Mouse (Mus musculus): ENCODE measurements around the gene Pank1.

Gene Pank1

DNA sequence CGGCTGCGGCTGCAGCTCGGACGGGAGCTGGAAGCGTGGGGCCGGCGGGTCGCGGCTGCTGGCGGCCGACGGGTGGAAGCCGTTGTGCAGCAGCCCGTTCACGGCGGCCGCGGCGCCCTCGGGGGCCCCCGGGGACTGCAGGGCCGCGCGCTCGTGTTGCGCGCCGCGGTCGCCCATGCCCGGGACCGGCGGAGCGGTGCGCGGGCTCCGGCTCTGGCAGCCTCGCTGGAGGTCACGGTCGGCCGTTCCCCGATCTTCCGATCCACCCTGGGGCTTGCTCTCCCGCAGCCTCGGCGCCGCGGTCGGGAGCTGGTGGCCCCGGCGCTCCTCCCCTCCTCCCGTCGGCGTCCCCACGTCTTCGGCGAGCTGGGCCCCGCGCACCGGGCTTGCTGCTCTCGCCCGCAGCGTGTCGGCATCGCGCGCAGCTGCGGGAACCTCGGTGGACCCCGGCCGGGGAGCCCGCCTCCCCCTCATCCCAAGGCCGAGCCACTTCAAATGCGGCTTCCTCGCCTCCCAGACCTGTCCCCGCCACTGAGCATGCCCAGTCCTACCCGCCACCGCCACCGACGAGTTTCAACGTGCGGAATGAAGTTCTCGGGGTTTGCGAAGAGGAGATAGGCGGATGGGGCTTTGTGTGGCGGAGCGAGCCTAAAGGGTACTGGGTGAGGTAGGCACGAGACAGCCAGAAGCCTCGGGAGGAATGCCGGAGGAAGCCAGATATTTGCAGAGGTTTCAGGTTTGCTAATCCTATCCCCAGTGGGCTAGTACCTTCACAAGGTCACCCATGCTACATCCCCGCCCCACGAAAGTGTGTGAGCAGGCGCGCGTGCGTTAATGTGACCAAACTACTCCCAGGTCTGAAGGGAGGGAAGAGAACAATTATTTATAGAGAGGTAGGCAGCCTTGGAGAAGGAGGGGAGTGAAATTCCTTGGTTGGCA, at the start of gene Pank1:
Gene Pank1 (minus strand): TSS at position 853 of the 939 bp plus-strand sequence.
- DNase-seq (ENCODE audit: inconsistent age in 2 of 2, low spot score in 1 of 2) = peak; percentile 85 to 95

DNA sequence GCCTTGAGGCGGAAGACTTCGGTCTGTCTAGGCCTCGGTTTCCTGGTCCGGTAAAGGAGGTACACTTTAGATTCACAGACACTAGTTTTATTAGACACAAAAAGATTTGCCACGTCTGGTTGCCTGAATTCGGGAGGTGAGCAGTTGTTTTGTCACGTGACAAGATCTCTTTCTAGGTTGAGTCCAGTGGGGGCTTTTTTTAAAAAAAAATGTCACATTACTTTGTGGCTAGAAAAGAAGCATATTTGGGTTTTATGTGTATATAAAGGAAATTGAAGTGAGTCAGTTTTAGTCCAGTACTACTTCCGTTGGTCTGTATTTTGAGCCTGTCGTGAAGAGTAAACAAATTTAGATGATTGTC, 43.3 kb upstream of the Pank1 start:
- no peak for DNase-seq (ENCODE audit: inconsistent age in 2 of 2, low spot score in 1 of 2)

DNA sequence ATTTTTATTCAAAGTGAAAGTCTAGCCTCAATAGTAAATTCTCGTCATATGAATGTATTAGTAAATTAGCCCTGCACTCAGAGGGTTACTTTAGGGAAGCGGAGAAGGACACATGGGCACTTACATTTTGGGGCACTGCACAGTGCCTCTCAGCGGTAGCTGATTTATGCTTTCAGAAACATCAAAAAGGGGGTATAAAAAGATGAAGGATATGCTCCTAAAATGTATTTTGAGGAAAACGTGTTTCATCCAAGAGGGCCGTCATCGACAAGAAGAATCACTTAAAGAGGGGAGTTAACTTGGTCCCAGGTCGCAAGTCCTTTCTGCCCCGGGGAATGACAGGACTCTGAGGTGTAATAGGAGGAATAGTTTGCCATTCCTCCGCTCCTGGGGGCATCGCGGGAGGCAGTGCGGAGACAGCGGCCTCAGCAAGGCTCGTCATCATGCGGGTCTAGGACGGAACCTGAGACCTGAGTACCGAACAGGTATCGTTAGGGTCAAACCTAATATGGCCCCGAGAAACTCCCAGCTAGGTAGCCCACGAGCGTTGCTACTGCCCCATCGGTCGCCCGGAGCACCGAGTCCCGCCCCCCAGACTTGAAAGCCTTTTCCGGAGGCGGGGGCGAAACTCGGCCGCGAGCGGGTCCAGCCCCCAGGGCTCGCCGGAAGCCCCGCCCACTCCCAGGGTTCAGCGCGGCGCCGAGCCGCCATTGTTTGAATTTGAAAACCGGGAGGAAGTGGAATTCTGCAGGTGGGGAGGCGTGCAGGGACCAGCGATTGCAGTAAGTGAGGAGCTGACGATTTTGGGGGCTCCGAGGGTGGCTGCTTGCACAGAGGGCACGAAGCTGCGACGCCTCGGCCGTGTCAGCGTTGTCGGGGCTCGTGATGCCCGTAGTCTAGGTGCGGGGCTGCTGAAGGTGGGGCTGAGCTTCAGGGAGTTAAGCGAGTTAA, 42.7 kb upstream of the Pank1 start, which contains the start of gene Kif20b:
Gene Kif20b (plus strand): TSS at position 710 of the 951 bp plus-strand sequence.
- DNase-seq (ENCODE audit: inconsistent age in 2 of 2, low spot score in 1 of 2) = peak; percentile 93 to 97

DNA sequence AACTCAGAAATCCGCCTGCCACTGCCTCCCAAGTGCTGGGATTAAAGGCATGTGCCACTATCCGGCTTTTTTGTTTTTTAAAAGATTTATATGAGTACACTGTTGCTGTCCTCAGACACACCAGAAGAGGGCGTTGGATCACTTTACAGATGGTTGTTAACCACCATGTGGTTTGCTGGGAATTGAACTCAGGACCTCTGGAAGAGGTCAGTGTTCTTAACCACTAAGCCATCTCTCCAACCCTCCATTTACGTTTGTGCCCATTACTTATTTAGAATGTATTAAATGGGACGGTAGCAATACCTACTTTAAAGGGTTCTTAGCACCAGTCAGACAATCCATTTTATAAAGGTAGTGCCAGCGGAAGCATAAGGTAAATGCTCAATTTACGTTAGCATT, 42.0 kb upstream of the Pank1 start:
- DNase-seq (ENCODE audit: inconsistent age in 2 of 2, low spot score in 1 of 2) = no peak

DNA sequence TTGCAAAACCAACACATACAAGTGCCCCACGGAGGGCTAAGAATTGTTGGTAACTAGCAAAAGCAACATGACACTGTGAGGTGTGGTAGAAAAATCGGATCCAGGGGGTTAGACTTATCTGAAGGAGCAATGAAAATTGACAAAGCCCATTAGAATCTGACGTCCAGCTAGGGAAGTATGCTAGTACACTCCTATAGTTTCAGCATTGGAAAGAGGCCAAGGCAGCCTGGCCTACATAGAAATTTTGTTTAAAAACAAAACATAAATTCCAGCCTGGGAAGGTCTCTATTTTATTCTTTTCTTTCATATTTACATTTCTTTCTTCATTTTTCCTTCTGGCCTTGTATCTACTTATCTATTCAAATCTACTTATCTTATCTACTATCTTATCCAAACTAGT, 41.3 kb upstream of the Pank1 start:
- no peak for DNase-seq (ENCODE audit: inconsistent age in 2 of 2, low spot score in 1 of 2)

DNA sequence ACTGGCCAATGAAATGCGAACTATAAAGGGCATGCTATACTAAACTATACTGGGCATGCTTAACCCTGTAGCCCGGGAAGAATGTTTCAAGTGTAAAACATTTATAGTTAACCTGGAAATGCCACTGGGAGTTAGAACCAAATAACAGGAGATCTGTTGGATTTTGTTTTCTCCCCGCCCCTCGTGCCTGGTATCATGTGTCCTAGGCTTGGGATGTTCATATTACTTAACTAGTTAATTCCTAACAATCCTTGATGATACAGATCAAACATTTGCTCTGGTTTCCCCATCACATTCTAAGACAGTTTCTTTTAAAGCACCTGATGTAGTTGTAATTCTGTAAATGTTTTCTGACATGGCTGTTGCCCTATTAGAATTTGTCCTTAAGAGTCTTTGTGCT, 40.8 kb upstream of the Pank1 start:
- no peak for DNase-seq (ENCODE audit: inconsistent age in 2 of 2, low spot score in 1 of 2)

DNA sequence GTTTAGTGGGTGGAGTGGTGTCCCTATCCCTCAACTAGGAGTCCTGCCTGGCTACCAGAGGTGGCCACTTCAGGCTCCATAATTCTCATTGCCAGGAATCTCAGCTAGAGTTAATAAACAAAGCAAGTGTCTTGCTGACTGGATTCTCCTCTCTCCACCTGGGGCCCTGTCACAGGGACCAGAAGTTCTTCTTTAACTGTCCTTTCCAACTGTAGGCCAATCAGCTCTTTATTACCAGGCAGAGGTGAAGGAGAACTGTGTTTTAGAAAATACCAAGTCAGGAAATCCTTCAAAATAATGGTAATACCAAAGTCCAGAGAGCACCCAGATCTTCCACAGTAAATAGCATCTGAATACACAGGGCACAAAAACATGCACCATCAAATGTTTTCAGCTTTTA, 33.1 kb upstream of the Pank1 start:
- DNase-seq (ENCODE audit: inconsistent age in 2 of 2, low spot score in 1 of 2) = no peak

DNA sequence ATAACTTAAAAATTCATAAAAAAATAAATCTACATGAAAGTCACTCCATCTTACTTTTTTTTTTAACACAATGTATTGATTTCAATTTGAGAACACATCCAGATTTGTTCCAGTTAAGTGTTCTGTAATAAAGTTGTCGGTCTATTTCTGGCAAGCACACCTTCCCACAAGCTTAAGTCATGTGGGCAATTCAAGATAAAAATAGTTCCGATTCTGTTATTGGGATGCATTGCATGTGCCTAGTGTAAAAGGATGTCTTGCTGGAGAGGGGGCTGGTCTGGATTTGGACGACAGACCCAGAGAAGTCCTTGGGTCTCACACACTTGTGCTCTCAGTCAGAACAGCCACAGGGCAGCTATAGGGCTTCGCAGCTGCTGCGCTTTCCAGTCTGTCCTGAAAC, 27.5 kb upstream of the Pank1 start:
- no peak for DNase-seq (ENCODE audit: inconsistent age in 2 of 2, low spot score in 1 of 2)

DNA sequence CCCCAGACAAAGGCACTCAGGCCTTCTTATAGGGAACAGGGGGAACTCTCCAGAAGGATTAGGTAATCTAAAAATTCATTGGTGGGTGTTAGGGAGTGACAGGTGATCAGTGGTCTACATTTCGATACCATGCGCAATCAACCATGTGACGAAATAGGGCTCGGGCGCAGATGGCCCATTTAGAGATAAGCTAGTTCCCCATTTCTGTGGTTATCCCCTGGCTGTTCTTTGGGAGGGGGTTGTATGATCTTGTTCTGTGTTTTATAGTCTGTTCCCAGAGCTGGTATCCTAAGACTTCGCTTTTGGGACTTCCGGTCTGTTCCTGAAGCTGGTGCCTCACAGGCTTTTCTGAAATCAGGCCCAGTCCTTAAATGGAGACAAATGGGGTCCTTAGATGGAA, 26.2 kb upstream of the Pank1 start:
- DNase-seq (ENCODE audit: inconsistent age in 2 of 2, low spot score in 1 of 2) = no peak

DNA sequence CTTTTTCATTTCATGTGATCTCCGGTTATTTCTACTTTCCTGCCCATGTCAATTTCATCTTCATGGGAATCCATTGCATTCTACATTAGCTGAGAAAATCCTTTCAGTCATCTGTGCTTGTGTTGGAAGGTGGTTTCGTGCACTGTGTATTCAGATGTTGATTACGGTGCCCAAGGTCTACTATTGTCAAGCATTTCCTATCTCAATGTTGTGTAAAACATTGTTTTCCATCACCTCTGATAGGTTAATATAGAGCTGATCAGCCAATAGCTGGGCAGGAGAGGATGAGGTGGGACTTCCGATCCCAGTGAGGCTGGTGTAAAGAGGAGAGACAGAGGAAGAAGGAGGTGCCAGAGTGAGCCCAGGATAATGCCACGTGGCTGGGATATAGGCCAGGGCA, 24.8 kb upstream of the Pank1 start:
- no peak for DNase-seq (ENCODE audit: inconsistent age in 2 of 2, low spot score in 1 of 2)

DNA sequence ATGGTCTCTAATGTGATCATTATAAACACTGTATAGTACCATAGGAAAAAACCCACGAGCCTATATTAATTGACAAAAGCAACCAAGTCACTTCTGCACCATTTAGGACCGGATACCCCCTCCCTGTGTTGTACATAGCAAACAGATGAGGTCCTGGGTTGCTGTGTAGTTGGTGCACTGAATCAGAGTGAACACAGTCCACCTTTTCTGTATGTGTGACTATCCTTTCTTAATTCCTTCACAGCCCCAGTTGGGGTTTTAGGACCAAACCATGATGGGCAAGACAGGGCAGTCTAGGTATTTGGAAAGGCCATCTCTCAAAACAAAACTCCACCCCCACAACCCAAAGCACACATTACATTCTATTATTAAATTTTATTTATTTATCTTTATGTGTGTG, 22.5 kb upstream of the Pank1 start:
- no peak for DNase-seq (ENCODE audit: inconsistent age in 2 of 2, low spot score in 1 of 2)

DNA sequence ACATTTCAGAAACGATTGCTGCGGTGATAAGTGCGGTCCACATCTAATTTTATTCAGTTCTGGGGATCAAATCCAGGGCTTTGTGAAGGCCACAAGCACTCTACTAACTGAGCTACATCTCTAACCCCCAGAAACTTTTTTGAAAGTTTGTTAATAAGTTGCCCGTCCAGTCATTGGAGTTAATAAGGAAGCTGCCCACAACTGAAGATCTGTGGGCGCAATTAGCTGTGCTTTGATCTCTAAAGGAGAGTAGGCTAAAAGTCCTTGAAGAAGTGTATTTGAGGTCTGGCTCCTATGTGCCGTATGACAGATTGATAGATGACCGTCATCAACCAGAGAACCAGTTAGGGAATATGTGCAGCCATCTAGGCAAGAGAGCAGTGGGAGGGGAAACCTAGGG, 22.0 kb upstream of the Pank1 start:
- peak in 1 of 2 experiments; percentile 57 for DNase-seq (ENCODE audit: inconsistent age in 2 of 2, low spot score in 1 of 2)

DNA sequence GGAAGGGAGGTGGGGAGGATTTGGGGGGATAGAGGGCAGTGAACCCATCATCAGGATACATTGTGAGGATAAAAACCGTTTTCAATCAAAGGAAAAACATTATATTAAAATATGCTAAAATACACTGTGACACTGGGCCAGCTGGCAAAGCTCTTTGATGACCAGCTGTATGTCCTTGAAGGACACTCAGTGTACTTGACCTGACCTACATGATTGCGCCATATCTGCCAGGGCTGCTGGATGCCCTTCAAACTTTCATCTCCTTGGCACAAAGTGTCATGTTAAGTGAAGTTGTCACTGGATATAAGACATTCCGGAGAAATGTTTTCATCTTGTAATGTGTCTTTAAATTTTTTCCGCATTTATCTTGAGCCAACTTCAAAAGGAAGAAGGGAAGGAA, 19.7 kb upstream of the Pank1 start:
- DNase-seq (ENCODE audit: inconsistent age in 2 of 2, low spot score in 1 of 2) = peak; percentile 82 to 94

DNA sequence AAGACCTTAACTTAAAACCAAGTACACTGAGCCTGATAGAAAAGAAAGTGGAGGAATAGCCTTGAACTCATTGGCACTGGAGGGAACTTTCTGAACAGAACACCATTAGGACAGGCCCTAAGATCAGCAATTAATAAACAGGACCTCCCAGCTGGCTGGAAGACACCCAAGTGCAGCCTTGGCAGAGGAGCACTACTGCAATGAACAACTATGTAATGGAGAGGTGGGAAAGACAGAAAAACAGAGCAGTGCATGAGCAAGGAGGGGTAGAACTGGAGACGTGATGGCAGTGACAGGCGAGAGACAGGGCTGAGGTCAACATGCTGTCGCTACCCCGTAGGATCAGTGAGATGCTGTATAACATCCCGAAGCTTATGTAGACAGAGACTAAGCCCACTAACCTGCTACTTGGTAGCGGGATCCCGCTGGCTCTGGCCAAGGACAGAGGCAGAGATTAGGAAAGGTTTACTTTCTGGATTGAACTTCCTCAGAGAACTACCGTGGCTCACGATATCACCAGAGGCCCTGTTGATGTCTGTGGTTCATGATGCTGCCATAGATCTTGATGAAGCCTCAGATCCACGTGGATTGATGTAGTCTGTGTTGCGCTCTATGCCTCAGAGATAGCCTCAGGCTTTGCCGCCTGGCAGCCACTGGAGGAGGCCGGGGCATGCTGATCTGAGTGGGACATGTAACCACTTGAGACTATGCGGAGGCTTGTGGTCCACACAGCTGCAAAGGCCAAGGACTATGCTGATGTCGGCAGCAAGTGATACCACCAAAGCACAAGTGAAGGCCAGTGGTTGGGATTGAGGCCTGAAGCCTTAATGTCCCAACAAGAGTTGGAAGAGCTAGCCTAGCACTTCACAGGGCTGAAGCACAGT, 18.1 kb upstream of the Pank1 start:
- peak; percentile 45 to 71 for DNase-seq (ENCODE audit: inconsistent age in 2 of 2, low spot score in 1 of 2)

DNA sequence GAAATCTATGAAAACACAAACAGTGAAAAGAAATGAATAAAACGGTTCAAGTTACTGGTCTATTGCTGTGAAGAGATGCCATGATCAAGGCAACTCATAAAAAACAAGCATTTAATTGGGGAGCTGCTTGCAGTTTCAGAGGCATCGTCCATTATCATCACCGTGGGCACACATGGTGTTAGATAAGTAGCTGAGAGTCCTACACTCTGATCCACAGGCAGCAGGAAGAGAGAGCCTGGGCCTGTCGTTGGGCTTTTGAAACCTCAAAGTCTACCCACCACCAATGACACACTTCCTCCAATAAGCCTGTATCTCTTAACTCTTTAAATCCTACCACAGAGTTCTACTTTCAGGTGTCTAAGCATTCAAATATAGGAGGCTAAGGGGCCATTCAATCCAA, 15.8 kb upstream of the Pank1 start:
- DNase-seq (ENCODE audit: inconsistent age in 2 of 2, low spot score in 1 of 2) = no peak

DNA sequence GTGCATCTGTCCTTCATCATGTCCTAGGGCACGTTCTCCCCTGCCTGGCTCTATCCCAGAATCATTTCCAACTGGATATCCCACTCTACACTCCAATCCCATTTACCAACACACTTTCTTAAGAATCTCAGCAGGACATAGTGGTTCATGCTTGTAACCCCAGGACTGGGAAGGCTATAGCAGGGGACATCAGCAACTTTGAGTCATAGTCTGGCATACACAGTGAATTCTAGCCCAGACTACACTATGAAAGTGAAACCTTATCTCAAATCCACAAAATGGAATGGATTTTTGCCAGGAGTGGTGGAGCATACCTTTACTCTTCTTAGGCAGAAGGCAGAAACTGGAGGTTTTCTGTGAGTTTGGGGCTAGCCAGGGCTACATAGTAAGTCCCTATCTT, 12.3 kb upstream of the Pank1 start:
- DNase-seq (ENCODE audit: inconsistent age in 2 of 2, low spot score in 1 of 2) = peak; percentile 25 to 73

DNA sequence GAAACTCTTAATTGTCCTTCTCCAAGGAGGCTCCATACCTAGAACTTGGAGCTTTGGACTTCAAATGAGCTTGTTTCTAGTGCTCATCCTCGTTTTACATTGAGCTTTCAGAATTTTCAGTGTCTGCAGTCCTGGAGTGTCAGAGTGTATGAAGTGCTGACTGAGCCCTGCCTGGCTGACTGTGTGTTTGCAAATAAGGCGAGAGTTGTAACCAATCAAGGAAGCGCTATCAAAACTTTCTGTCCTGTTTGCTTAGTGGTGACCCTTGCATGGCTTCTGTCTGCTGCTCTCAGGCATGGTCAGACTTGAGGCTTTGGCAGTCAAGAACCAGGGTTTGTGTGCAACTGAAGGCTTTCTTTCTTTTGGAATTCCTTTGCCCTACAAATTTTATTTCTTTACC, 11.7 kb upstream of the Pank1 start:
- no peak for DNase-seq (ENCODE audit: inconsistent age in 2 of 2, low spot score in 1 of 2)

DNA sequence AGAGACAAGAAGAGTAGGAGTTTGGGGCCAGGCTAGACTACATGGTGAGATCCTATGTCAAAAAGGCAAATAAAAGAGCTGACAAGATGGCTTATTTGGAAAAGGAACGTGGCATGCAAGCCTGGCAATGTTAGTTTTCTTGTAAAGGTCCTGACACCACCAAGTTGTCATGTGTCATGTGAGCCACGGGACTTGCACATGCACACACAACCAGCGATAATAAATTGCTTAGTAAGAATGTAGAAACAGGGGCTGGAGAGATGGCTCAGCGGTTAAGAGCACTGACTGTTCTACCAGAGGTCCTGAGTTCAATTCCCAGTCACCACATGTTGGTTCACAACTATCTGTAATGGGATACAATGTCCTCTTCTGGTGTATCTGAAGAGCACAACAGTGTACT, 7.1 kb upstream of the Pank1 start:
- no peak for DNase-seq (ENCODE audit: inconsistent age in 2 of 2, low spot score in 1 of 2)

DNA sequence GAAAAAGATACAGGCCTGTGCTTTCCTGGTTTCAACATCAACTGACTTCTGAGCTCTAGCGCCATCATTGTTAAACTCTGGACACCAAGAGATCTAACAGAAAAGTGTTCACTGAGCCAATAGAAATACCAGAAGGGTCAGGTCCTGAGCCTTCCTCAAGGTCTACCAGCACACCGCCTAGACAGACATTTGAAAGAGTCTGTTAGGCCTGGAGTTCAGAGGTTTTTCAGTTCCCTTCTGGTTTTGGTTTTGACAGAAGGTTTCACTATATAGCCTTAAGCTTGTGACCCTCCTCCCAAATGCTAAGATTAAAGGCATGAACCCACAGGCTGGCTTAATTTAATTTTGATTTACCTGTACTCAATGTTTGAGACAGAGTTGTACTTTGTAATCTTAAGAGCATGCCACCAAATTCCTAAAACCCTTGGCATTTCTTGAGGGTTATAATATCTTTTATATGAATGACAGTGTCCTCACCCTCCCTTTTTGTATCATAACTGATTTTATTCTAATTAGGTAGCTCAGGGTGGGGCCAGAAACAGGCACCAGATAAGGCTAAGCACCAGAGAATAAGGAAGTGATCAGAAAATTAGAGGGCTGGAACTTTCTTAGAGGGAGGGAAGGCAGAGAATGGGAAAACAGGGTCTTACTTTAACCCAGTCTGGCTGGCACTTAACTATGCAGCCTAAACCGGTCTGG, 4.4 kb upstream of the Pank1 start:
- no peak for DNase-seq (ENCODE audit: inconsistent age in 2 of 2, low spot score in 1 of 2)

DNA sequence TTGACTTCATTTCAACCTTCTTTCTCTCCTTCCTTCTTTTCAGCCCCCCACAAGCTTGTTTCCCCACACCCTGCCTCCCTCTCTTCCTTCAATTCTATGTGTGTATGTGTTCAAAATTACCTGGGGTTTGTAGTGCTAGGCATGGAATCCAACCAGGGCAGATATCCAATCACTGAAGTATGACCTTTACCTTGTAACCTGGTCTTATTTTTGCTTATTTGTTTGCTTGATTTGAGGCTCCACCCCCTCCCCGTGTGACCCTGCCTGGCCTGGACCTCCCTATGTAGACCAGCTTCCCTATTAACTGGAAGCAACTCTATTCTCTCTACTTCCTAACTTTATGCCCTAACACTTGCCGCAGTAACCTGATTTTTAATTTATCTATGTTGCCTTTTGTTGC, 3.2 kb upstream of the Pank1 start:
- DNase-seq (ENCODE audit: inconsistent age in 2 of 2, low spot score in 1 of 2) = no peak

Measured in adrenal gland, adult (tissue).